Mouse (Mus musculus): Measurements from ENCODE around the gene Epo. TPM values are rescaled to one million over a fixed set of nuclear protein-coding genes. Genes with fewer than 3 reads are reported as not detected.

Epo gene
- not detected for total RNA-seq (2021)

GRCm38 (mm10) chr5:137533117-137533827 lies at the start of gene Epo, which contains the start of gene Gnb2:
TSS of gene Epo (minus strand) at chr5:137533242.
TSS of gene Gnb2 (minus strand) at chr5:137533510.
- DNase-seq (ENCODE audit: extremely low spot score in 1 of 2, low spot score in 1 of 2) = peak; percentile 89 to 98

GRCm38 (mm10) chr5:137582702-137583101 lies 49.7 kb upstream of the Epo start:
- no peak for DNase-seq (ENCODE audit: extremely low spot score in 1 of 2, low spot score in 1 of 2)

GRCm38 (mm10) chr5:137580246-137580645 lies 47.2 kb upstream of the Epo start:
- no peak for DNase-seq (ENCODE audit: extremely low spot score in 1 of 2, low spot score in 1 of 2)

GRCm38 (mm10) chr5:137574470-137574901 lies 41.4 kb upstream of the Epo start:
- DNase-seq (ENCODE audit: extremely low spot score in 1 of 2, low spot score in 1 of 2) = peak; percentile 31 to 54

GRCm38 (mm10) chr5:137570691-137571586 lies 37.9 kb upstream of the Epo start:
- DNase-seq (ENCODE audit: extremely low spot score in 1 of 2, low spot score in 1 of 2) = no peak

- no peak for DNase-seq (ENCODE audit: extremely low spot score in 1 of 2, low spot score in 1 of 2)
Observed at GRCm38 (mm10) chr5:137570181-137570580, 37.1 kb upstream of the Epo start.

- no peak for DNase-seq (ENCODE audit: extremely low spot score in 1 of 2, low spot score in 1 of 2)
Observed at GRCm38 (mm10) chr5:137569665-137570064, 36.6 kb upstream of the Epo start, which contains the start of gene Tfr2. TSS of gene Tfr2 (plus strand) at chr5:137569840.

GRCm38 (mm10) chr5:137569031-137569430 lies 36.0 kb upstream of the Epo start:
- DNase-seq (ENCODE audit: extremely low spot score in 1 of 2, low spot score in 1 of 2) = no peak

- no peak for DNase-seq (ENCODE audit: extremely low spot score in 1 of 2, low spot score in 1 of 2)
Observed at GRCm38 (mm10) chr5:137568223-137568798, 35.3 kb upstream of the Epo start.

- no peak for DNase-seq (ENCODE audit: extremely low spot score in 1 of 2, low spot score in 1 of 2)
Observed at GRCm38 (mm10) chr5:137566416-137566815, 33.4 kb upstream of the Epo start.

GRCm38 (mm10) chr5:137565744-137566143 lies 32.7 kb upstream of the Epo start:
- no peak for DNase-seq (ENCODE audit: extremely low spot score in 1 of 2, low spot score in 1 of 2)

GRCm38 (mm10) chr5:137562965-137563364 lies 29.9 kb upstream of the Epo start:
- peak in 1 of 2 experiments; percentile 35 for DNase-seq (ENCODE audit: extremely low spot score in 1 of 2, low spot score in 1 of 2)

GRCm38 (mm10) chr5:137561556-137561955 lies 28.5 kb upstream of the Epo start:
- no peak for DNase-seq (ENCODE audit: extremely low spot score in 1 of 2, low spot score in 1 of 2)

GRCm38 (mm10) chr5:137553898-137554297 lies 20.9 kb upstream of the Epo start:
- no peak for DNase-seq (ENCODE audit: extremely low spot score in 1 of 2, low spot score in 1 of 2)

GRCm38 (mm10) chr5:137553411-137553837 lies 20.4 kb upstream of the Epo start, which contains the start of gene Actl6b:
TSS of gene Actl6b (plus strand) at chr5:137553517.
- DNase-seq (ENCODE audit: extremely low spot score in 1 of 2, low spot score in 1 of 2) = peak; percentile 84 to 86

GRCm38 (mm10) chr5:137553000-137553399 lies 20.0 kb upstream of the Epo start:
- DNase-seq (ENCODE audit: extremely low spot score in 1 of 2, low spot score in 1 of 2) = no peak

GRCm38 (mm10) chr5:137551119-137551518 lies 18.1 kb upstream of the Epo start:
- DNase-seq (ENCODE audit: extremely low spot score in 1 of 2, low spot score in 1 of 2) = no peak

GRCm38 (mm10) chr5:137549840-137550239 lies 16.8 kb upstream of the Epo start:
- DNase-seq (ENCODE audit: extremely low spot score in 1 of 2, low spot score in 1 of 2) = no peak

- no peak for DNase-seq (ENCODE audit: extremely low spot score in 1 of 2, low spot score in 1 of 2)
Observed at GRCm38 (mm10) chr5:137545596-137545995, 12.6 kb upstream of the Epo start.

GRCm38 (mm10) chr5:137544926-137545325 lies 11.9 kb upstream of the Epo start:
- DNase-seq (ENCODE audit: extremely low spot score in 1 of 2, low spot score in 1 of 2) = no peak
